Mouse (Mus musculus) E14TG2a.4 (cell line): ENCODE data around the gene Plekhm3.

Experiments used
- CTCF ChIP-seq: conservative IDR thresholded peaks from 2 replicates; pipeline ENCODE4 v1.5.1; 2014; ENCODE audit warnings: low read length
- NANOG ChIP-seq: IDR thresholded peaks from 2 replicates; pipeline ENCODE4 v1.6.1; 2014; ENCODE audit warnings: borderline replicate concordance, low read length, mixed read lengths
- POU5F1 ChIP-seq: IDR thresholded peaks from 2 replicates; pipeline ENCODE4 v1.6.1; 2014; ENCODE audit warnings: low read length, borderline replicate concordance

DNA sequence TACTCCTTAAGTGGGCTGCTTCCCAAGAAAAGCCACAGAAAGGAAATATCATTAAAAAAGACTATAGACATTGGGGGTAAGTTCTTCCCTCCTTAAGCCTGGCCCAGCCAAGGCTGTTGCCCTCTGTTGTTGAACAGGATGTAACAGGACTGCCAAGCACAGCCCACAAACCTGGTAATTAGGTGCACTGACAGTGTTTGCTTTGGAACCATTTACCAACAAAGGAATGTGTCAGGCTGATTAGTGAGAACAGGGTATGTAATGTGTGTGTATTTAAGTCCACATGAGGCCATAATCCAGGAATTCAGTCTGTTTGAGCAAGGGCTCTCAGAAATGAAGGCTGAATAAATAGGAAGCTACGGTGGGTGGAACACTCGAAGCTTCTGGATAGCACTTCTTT is 147.5 kb downstream of the Plekhm3 start:
- no peak for TF ChIP-seq CTCF
- no peak for TF ChIP-seq POU5F1
- no peak for TF ChIP-seq NANOG
